Mouse (Mus musculus): ENCODE results near the gene Zdhhc7. TPM values are rescaled to one million over a fixed set of nuclear protein-coding genes. Genes with fewer than 3 reads are reported as not detected.

Gene Zdhhc7
- total and polyA plus RNA-seq, 2 experiments from 2014 or later, result 25.3 to 37.7 TPM

GRCm38 (mm10) chr8:120040861-120041260, 60.4 kb downstream of the Zdhhc7 start:
- no peak overlapping the region for H3K9ac ChIP-seq (replicated peaks; ENCODE audit: low read length)
- no peaks in the 10 kb centered on the region for H3K27me3 ChIP-seq (ENCODE audit: insufficient read depth, low read length)
- no peaks in the 10 kb centered on the region for H3K4me1 ChIP-seq (ENCODE audit: insufficient read depth, low read length)
- H3K9me3 ChIP-seq (ENCODE audit: low read length), result no peaks in the 10 kb centered on the region
- no peaks in the 10 kb centered on the region for H3K36me3 ChIP-seq (ENCODE audit: insufficient read depth, low read length)
- WGBS, result 71% methylated on average over 1 of the region's 1 CpGs
- DNase-seq (ENCODE audit: low spot score) (no peak), ATAC-seq (no peak)
- H3K4me2 ChIP-seq (ENCODE audit: low read depth, low read length), result no peak overlapping the region
- no peak overlapping the region for H3K4me3 ChIP-seq (ENCODE audit: low read length)
- TF ChIP-seq CTCF (IDR thresholded peaks at IDR 0.05; ENCODE audit: low read depth), result no peak
- H3K27ac ChIP-seq, result no peak overlapping the region

DNA sequence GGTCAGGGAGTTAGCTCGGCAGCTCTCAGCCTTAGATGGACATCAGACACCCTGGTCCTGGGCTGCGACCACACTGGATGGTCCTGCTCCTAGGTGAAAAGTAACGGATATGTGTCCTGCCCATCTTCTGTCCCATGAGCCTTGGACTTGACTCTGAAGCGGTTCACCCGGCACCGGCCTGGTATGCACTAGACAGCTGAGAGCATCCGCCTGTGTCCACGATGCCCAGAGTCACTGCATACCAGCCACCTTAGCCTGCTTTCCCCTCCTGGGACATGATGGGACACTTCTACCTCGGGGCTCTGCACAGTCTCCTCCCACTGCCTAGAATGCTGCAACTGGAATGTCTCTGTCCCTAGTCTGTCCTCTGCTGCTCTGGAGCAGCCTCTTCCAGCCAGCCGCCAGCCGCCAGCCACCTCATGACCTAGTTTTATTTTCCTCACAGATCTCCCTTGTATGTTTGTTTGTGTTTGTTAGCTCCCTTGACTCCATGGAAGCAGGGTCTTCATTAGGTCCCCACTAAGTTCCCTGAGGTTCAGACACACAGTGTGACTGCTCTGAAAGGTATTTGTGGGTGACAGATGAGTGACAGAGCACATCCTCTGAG, 61.9 kb downstream of the Zdhhc7 start:
- H3K4me3 ChIP-seq (ENCODE audit: low read length), result no peak overlapping the region
- ATAC-seq (no peak), DNase-seq (ENCODE audit: low spot score) (no peak)
- H3K27me3 ChIP-seq (ENCODE audit: insufficient read depth, low read length), result no peaks in the 10 kb centered on the region
- H3K4me2 ChIP-seq (ENCODE audit: low read depth, low read length), result no peak overlapping the region
- no peak for TF ChIP-seq CTCF (IDR thresholded peaks at IDR 0.05; ENCODE audit: low read depth)
- H3K9ac ChIP-seq (replicated peaks; ENCODE audit: low read length), result no peak overlapping the region
- peaks cover 2% of the 10 kb centered on the region; the same call in 1 of the 2 replicates for H3K4me1 ChIP-seq (ENCODE audit: insufficient read depth, low read length)
- H3K27ac ChIP-seq, result no peak overlapping the region
- H3K9me3 ChIP-seq (ENCODE audit: low read length), result no peaks in the 10 kb centered on the region
- H3K36me3 ChIP-seq (ENCODE audit: insufficient read depth, low read length), result no peaks in the 10 kb centered on the region
- 81% methylated on average over 11 of the region's 11 CpGs for WGBS

GRCm38 (mm10) chr8:120038741-120039140, 62.5 kb downstream of the Zdhhc7 start:
- Histone ChIP-seq H3K27me3 (ENCODE audit: insufficient read depth, low read length) (no peaks in the 10 kb centered on the region), H3K9me3 (ENCODE audit: low read length) (no peaks in the 10 kb centered on the region), H3K27ac (no peak overlapping the region), H3K4me2 (ENCODE audit: low read depth, low read length) (no peak overlapping the region), H3K4me1 (ENCODE audit: insufficient read depth, low read length) (peaks cover 3% of the 10 kb centered on the region; the same call in 1 of the 2 replicates), H3K9ac (replicated peaks; ENCODE audit: low read length) (no peak overlapping the region), H3K4me3 (ENCODE audit: low read length) (no peak overlapping the region), H3K36me3 (ENCODE audit: insufficient read depth, low read length) (no peaks in the 10 kb centered on the region)
- DNase-seq (ENCODE audit: low spot score) (no peak), ATAC-seq (no peak)
- 85% methylated on average over 12 of the region's 12 CpGs for WGBS
- no peak for TF ChIP-seq CTCF (IDR thresholded peaks at IDR 0.05; ENCODE audit: low read depth)

- Histone ChIP-seq H3K27ac (no peak overlapping the region), H3K4me1 (ENCODE audit: insufficient read depth, low read length) (peaks cover 3% of the 10 kb centered on the region; the same call in 1 of the 2 replicates), H3K9ac (replicated peaks; ENCODE audit: low read length) (no peak overlapping the region), H3K4me3 (ENCODE audit: low read length) (no peak overlapping the region), H3K36me3 (ENCODE audit: insufficient read depth, low read length) (no peaks in the 10 kb centered on the region), H3K4me2 (ENCODE audit: low read depth, low read length) (no peak overlapping the region), H3K27me3 (ENCODE audit: insufficient read depth, low read length) (no peaks in the 10 kb centered on the region), H3K9me3 (ENCODE audit: low read length) (no peaks in the 10 kb centered on the region)
- ATAC-seq (no peak), DNase-seq (ENCODE audit: low spot score) (no peak)
- WGBS, result 59% methylated on average over 8 of the region's 8 CpGs
- TF ChIP-seq CTCF (IDR thresholded peaks at IDR 0.05; ENCODE audit: low read depth), result no peak
These were observed 63.7 kb downstream of the Zdhhc7 start for GRCm38 (mm10) chr8:120037611-120038010.

DNA sequence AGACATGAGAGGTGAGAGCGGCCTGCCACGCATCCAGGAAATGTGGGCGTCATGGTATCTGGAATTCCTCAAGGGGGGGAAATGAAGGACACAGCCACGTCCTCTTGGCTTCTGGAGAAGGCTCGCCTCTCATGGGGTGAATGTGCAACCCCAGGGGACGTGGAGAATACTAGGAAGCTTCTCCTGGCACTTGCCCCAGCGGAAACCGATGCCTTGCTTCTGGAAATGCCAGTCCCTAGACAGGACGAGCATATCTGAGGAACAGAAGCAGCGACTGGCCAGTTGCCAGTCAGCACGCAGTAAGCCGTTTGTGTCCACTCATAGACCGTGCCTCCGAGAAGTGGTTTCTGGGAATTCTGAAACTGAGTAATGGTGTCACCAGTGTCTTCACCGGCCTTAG, 64.1 kb downstream of the Zdhhc7 start:
- no peak for TF ChIP-seq CTCF (IDR thresholded peaks at IDR 0.05; ENCODE audit: low read depth)
- Histone ChIP-seq H3K4me3 (ENCODE audit: low read length) (no peak overlapping the region), H3K36me3 (ENCODE audit: insufficient read depth, low read length) (no peaks in the 10 kb centered on the region), H3K27me3 (ENCODE audit: insufficient read depth, low read length) (no peaks in the 10 kb centered on the region), H3K9me3 (ENCODE audit: low read length) (no peaks in the 10 kb centered on the region), H3K9ac (replicated peaks; ENCODE audit: low read length) (no peak overlapping the region), H3K4me1 (ENCODE audit: insufficient read depth, low read length) (peaks cover 3% of the 10 kb centered on the region; the same call in 1 of the 2 replicates), H3K4me2 (ENCODE audit: low read depth, low read length) (no peak overlapping the region), H3K27ac (no peak overlapping the region)
- DNase-seq (ENCODE audit: low spot score) (peak; percentile 65), ATAC-seq (no peak)
- 61% methylated on average over 15 of the region's 15 CpGs for WGBS

DNA sequence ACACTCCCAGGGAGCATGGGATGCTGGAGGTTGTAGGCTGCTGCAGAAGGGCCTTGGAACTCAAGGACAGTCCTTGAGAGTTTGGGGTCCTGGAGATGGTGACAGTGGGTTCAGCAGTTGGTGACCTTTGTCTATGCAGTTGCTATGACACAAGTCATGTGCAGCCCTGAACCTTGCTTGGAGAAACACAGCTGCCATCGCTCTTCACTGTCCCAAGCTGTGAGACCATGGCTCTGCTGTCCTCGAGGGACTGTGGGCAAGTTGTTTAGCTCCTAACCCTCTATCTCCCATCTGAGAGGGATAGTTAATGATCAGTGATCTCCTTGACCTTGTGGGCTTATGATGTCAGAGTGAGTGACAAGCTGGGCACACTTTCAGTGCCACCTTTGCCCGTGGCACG, 64.7 kb downstream of the Zdhhc7 start:
- no peak overlapping the region for H3K4me2 ChIP-seq (ENCODE audit: low read depth, low read length)
- no peak for TF ChIP-seq CTCF (IDR thresholded peaks at IDR 0.05; ENCODE audit: low read depth)
- 73% methylated on average over 4 of the region's 4 CpGs for WGBS
- no peak overlapping the region for H3K4me3 ChIP-seq (ENCODE audit: low read length)
- no peak overlapping the region for H3K27ac ChIP-seq
- no peaks in the 10 kb centered on the region for H3K36me3 ChIP-seq (ENCODE audit: insufficient read depth, low read length)
- DNase-seq (ENCODE audit: low spot score), result no peak
- no peaks in the 10 kb centered on the region for H3K9me3 ChIP-seq (ENCODE audit: low read length)
- peaks cover 3% of the 10 kb centered on the region; the same call in 1 of the 2 replicates for H3K4me1 ChIP-seq (ENCODE audit: insufficient read depth, low read length)
- ATAC-seq, result no peak
- H3K27me3 ChIP-seq (ENCODE audit: insufficient read depth, low read length), result no peaks in the 10 kb centered on the region
- H3K9ac ChIP-seq (replicated peaks; ENCODE audit: low read length), result no peak overlapping the region

DNA sequence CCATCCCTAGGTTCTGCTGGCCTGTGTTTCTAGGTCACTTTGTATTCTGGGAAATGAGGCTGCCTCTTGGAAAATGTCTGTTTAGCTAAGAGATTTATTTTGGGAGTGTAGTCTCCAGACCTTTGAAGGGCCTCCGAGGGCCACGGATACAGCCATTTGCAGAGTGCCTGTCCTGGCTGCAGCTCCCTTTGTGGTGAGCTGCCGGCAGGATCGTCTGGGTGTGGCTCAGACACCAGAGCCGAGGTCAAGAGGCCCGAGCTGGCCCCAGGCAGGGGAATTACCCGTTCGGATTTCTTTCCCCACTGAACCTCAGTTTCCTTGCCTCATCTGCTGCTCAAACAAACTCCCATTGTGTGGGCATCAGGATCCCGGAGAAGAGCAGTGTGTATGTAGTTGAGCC, 65.2 kb downstream of the Zdhhc7 start:
- ATAC-seq (no peak), DNase-seq (ENCODE audit: low spot score) (no peak)
- TF ChIP-seq CTCF (IDR thresholded peaks at IDR 0.05; ENCODE audit: low read depth), result no peak
- Histone ChIP-seq H3K36me3 (ENCODE audit: insufficient read depth, low read length) (no peaks in the 10 kb centered on the region), H3K9ac (replicated peaks; ENCODE audit: low read length) (no peak overlapping the region), H3K27me3 (ENCODE audit: insufficient read depth, low read length) (no peaks in the 10 kb centered on the region), H3K9me3 (ENCODE audit: low read length) (no peaks in the 10 kb centered on the region), H3K4me1 (ENCODE audit: insufficient read depth, low read length) (peaks cover 3% of the 10 kb centered on the region; the same call in 1 of the 2 replicates), H3K27ac (no peak overlapping the region), H3K4me2 (ENCODE audit: low read depth, low read length) (no peak overlapping the region), H3K4me3 (ENCODE audit: low read length) (no peak overlapping the region)
- 30% methylated on average over 9 of the region's 9 CpGs for WGBS

Data from hindbrain, postnatal 0 days (tissue).